In genomic region chr8:87116190-87116765, GRCm38 (mm10) we compare ENCODE assay signal across 11 mouse cellular contexts.
A peak's percentile ranks its signal among the peaks of the same experiment; 100 is the strongest.
DNase-seq lines count a peak whose midpoint lies in the region.
"Had no signal": no experiment of that assay in that cellular context is flagged by ENCODE, and none has a peak within 500 bp of the region (broad histone marks: within the 10 kb centered on the region; RNA-seq: fewer than 3 reads in every experiment).

No protein-coding gene starts in this region.

- peak; percentile 12 for DNase-seq in adrenal gland, adult 2 months
- no peak for DNase-seq in adrenal gland, postnatal 25 days
- peak; percentile 12 for DNase-seq in gastrocnemius, postnatal 10 days
- DNase-seq in gastrocnemius, adult 8-10 months (ENCODE audit: low spot score in 2 of 2) = no peak
- DNase-seq in kidney, postnatal 4 days = peak; percentile 17 to 32
- DNase-seq in kidney, adult 11 months = no peak
- DNase-seq in brain, adult 2 months (ENCODE audit: low read depth, low spot score) = peak; percentile 56
- DNase-seq in retina, postnatal 1 day = no peak
- DNase-seq: cerebellum, postnatal 36 days; heart, adult 2 months; right cerebral cortex, postnatal 25 days had no signal

Comparison
In these comparisons a context has a peak if more than half of its experiments do, and no peak if none do; other contexts are left out.
1. DNase-seq: peak in adrenal gland, adult 2 months (single experiment), gastrocnemius, postnatal 10 days (single experiment), kidney, postnatal 4 days (2 of 2) and brain, adult 2 months (single experiment); none in adrenal gland, postnatal 25 days (single experiment), gastrocnemius, adult 8-10 months (0 of 2), kidney, adult 11 months (single experiment) and retina, postnatal 1 day (single experiment).